Mouse (Mus musculus) CD8-positive naive resting alpha-beta T cell, adult 57 days (primary cell): ENCODE measurements around the gene Scg2. TPM values are rescaled to one million over a fixed set of nuclear protein-coding genes. Genes with fewer than 3 reads are reported as not detected.

Experiments used
- total RNA-seq: library from RNA; stranded (reverse); gene quantifications from one replicate; pipeline ENCODE4 v1.2.4, GENCODE M21; 2023

Scg2 gene
- not detected for total RNA-seq

GRCm38 (mm10) chr1:79439609-79440308, at the start of gene Scg2:
Gene Scg2 (minus strand): TSS chr1:79440120.

Other genes starting within 250 kb of the Scg2 start
- 10.3 TPM for gene Ap1s3, start 231.9 kb upstream of the Scg2 start, total RNA-seq